Mouse (Mus musculus): ENCODE data around the gene Exoc3l. TPM values are rescaled to one million over a fixed set of nuclear protein-coding genes. Genes with fewer than 3 reads are reported as not detected.

Gene Exoc3l
- polyA plus RNA-seq, 1 experiment: 3.1 TPM

GRCm38 (mm10) chr8:105326141-105326672 lies 30.3 kb upstream of the Exoc3l start, which contains the start of the genes Lrrc29 and Tmem208:
TSS of gene Lrrc29 (minus strand) at chr8:105326278.
TSS of gene Tmem208 (plus strand) at chr8:105326354.
- TF ChIP-seq CTCF (IDR thresholded peaks at IDR 0.05; ENCODE audit: extremely low read depth, insufficient read length, insufficient replicate concordance, low read depth, low read length) (peak; percentile 53; the same call in 1 of the 2 replicates), POLR2A (IDR thresholded peaks at IDR 0.05; ENCODE audit: low read depth, low read length) (peak; percentile 67)
- under 1% methylated on average over 36 of the region's 36 CpGs for WGBS
- Histone ChIP-seq H3K27me3 (ENCODE audit: control insufficient read depth, insufficient read depth, low read length) (no peaks in the 10 kb centered on the region), H3K27ac (ENCODE audit: insufficient read depth, low read depth, low read length) (peak within 1 kb of the TSS; percentile 89), H3K36me3 (ENCODE audit: control insufficient read depth, insufficient read depth, low read length) (peaks cover 36% of the 10 kb centered on the region), H3K4me1 (ENCODE audit: control insufficient read depth, insufficient read depth, insufficient read length, low read length) (peaks cover 20% of the 10 kb centered on the region), H3K4me3 (ENCODE audit: low read depth, low read length) (peak within 1 kb of the TSS; percentile 94)

- TF ChIP-seq POLR2A (IDR thresholded peaks at IDR 0.05; ENCODE audit: low read depth, low read length) (no peak), CTCF (IDR thresholded peaks at IDR 0.05; ENCODE audit: extremely low read depth, insufficient read length, insufficient replicate concordance, low read depth, low read length) (no peak)
- H3K4me3 ChIP-seq (ENCODE audit: low read depth, low read length): peak overlapping the region; percentile 94
- no peaks in the 10 kb centered on the region for H3K27me3 ChIP-seq (ENCODE audit: control insufficient read depth, insufficient read depth, low read length)
- peaks cover 31% of the 10 kb centered on the region for H3K36me3 ChIP-seq (ENCODE audit: control insufficient read depth, insufficient read depth, low read length)
- peaks cover 20% of the 10 kb centered on the region for H3K4me1 ChIP-seq (ENCODE audit: control insufficient read depth, insufficient read depth, insufficient read length, low read length)
- H3K27ac ChIP-seq (ENCODE audit: insufficient read depth, low read depth, low read length): no peak overlapping the region
- WGBS: under 1% methylated on average over 12 of the region's 12 CpGs
Observed at GRCm38 (mm10) chr8:105325641-105326093, 29.8 kb upstream of the Exoc3l start.

DNA sequence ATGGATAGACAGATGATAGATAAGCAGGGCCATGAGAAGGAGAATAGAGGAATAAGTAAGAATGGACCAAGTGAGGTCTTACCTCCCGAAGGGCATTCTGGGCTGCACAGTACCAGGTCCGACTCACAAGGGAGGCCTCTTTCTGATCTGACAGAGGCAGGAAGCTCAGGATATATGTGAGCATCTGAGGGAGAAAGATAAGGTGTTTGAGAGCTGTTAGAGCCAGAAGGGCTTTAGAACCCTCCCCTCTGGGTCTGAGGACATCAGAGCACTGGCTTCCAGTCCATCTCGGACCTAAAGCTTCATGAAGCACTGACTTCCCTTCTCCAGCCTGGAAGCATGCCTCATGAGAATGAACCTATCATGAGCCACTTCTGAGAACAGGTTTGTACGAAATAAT lies 27.3 kb upstream of the Exoc3l start:
- H3K36me3 ChIP-seq (ENCODE audit: control insufficient read depth, insufficient read depth, low read length): peaks cover 9% of the 10 kb centered on the region
- H3K27me3 ChIP-seq (ENCODE audit: control insufficient read depth, insufficient read depth, low read length): no peaks in the 10 kb centered on the region
- H3K4me3 ChIP-seq (ENCODE audit: low read depth, low read length): no peak overlapping the region
- H3K4me1 ChIP-seq (ENCODE audit: control insufficient read depth, insufficient read depth, insufficient read length, low read length): peaks cover 7% of the 10 kb centered on the region
- TF ChIP-seq POLR2A (IDR thresholded peaks at IDR 0.05; ENCODE audit: low read depth, low read length): no peak
- TF ChIP-seq CTCF (IDR thresholded peaks at IDR 0.05; ENCODE audit: extremely low read depth, insufficient read length, insufficient replicate concordance, low read depth, low read length): no peak
- no peak overlapping the region for H3K27ac ChIP-seq (ENCODE audit: insufficient read depth, low read depth, low read length)
- WGBS: 91% methylated on average over 4 of the region's 4 CpGs

DNA sequence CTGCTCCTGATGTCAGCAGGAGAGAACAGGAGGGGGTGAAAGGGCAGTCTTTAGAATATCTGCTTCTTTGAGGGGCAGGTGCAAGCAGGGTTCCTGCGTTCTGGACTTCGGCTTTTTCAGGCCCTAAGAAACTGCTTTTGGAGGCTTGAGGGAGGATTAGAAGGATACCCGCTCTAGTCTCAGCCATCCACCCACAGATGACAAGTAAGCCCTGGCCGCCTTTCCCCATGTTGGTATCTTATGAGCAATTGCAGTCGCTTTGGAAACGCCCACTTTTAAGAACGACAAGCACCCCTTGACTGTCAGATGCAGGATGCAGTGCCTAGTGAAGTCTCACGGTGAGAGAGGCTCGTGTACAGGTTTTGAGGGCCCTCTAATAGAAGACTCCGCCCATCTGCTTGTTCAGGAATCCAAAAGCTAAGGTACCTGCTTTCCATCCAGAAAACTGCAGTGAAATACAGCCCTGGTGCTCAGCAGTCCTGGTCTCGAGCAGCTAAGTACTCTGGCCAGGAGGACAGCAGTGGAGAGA lies 22.8 kb upstream of the Exoc3l start:
- no peak overlapping the region for H3K4me3 ChIP-seq (ENCODE audit: low read depth, low read length)
- peaks cover 8% of the 10 kb centered on the region for H3K36me3 ChIP-seq (ENCODE audit: control insufficient read depth, insufficient read depth, low read length)
- no peak for TF ChIP-seq CTCF (IDR thresholded peaks at IDR 0.05; ENCODE audit: extremely low read depth, insufficient read length, insufficient replicate concordance, low read depth, low read length)
- TF ChIP-seq POLR2A (IDR thresholded peaks at IDR 0.05; ENCODE audit: low read depth, low read length): no peak
- H3K27ac ChIP-seq (ENCODE audit: insufficient read depth, low read depth, low read length): no peak overlapping the region
- no peaks in the 10 kb centered on the region for H3K4me1 ChIP-seq (ENCODE audit: control insufficient read depth, insufficient read depth, insufficient read length, low read length)
- no peaks in the 10 kb centered on the region for H3K27me3 ChIP-seq (ENCODE audit: control insufficient read depth, insufficient read depth, low read length)
- WGBS: 84% methylated on average over 11 of the region's 11 CpGs

DNA sequence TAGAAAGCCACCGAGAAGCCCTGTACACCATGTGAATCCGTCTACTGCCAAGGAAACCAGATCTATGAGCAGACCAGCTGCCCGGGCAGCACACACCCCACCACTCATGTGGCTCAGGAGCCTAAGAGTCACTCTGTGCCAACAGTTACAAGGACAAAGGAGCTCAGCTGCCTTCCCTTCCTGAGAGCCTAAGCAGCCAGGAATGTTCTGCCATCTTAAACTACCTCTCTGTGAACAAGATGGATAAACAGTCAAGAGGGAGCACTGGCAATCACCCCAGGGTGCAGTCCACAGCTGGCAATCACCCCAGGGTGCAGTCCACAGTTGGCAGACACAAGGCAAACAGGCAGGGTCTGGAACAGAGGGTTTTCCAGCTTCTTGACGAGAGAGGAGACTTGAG lies 22.0 kb upstream of the Exoc3l start:
- Histone ChIP-seq H3K27me3 (ENCODE audit: control insufficient read depth, insufficient read depth, low read length) (no peaks in the 10 kb centered on the region), H3K36me3 (ENCODE audit: control insufficient read depth, insufficient read depth, low read length) (peaks cover 5% of the 10 kb centered on the region), H3K4me3 (ENCODE audit: low read depth, low read length) (no peak overlapping the region), H3K27ac (ENCODE audit: insufficient read depth, low read depth, low read length) (no peak overlapping the region), H3K4me1 (ENCODE audit: control insufficient read depth, insufficient read depth, insufficient read length, low read length) (no peaks in the 10 kb centered on the region)
- no peak for TF ChIP-seq POLR2A (IDR thresholded peaks at IDR 0.05; ENCODE audit: low read depth, low read length)
- no peak for TF ChIP-seq CTCF (IDR thresholded peaks at IDR 0.05; ENCODE audit: extremely low read depth, insufficient read length, insufficient replicate concordance, low read depth, low read length)
- WGBS: 77% methylated on average over 4 of the region's 4 CpGs

DNA sequence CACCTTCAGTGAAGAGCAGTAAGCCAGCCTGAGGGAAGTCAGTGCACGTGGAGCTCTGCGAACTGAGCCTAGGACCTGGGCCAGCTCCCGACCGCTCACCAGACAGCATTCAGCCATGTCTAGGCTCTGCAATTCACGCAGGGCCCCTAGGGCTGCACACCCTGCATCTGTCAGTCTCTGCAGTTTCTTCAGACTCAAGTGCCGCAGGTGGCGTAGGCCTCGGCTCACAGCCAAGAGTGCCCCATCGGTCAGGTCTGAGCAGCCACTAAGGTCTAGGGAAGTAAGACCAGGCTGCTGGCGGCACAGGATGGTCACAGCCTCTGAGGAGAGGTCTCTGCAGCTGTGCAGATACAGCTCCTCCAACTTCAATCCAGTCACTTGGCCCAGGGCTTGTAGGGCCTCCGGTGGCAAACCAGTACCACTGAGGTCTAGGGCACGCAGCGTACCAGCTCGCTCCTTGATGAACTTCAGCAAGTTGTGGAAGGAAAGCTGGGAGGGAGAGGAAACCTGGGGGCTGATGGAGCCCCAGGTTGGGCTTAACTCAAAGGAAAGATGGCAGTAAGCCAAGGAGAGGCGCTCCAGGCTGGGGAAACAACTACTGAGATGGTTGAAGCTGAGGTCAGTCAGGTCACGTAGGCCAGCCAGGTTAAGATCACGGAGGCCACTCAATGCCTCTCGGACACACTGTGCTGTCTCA lies 19.3 kb upstream of the Exoc3l start:
- H3K36me3 ChIP-seq (ENCODE audit: control insufficient read depth, insufficient read depth, low read length): peaks cover 9% of the 10 kb centered on the region
- no peak for TF ChIP-seq POLR2A (IDR thresholded peaks at IDR 0.05; ENCODE audit: low read depth, low read length)
- TF ChIP-seq CTCF (IDR thresholded peaks at IDR 0.05; ENCODE audit: extremely low read depth, insufficient read length, insufficient replicate concordance, low read depth, low read length): no peak
- H3K27ac ChIP-seq (ENCODE audit: insufficient read depth, low read depth, low read length): no peak overlapping the region
- WGBS: 92% methylated on average over 18 of the region's 18 CpGs
- H3K27me3 ChIP-seq (ENCODE audit: control insufficient read depth, insufficient read depth, low read length): no peaks in the 10 kb centered on the region
- H3K4me1 ChIP-seq (ENCODE audit: control insufficient read depth, insufficient read depth, insufficient read length, low read length): no peaks in the 10 kb centered on the region
- no peak overlapping the region for H3K4me3 ChIP-seq (ENCODE audit: low read depth, low read length)

Measured in small intestine, adult 2 months (tissue).